Mouse (Mus musculus) spleen, postnatal 10 days (tissue): ENCODE measurements at regions not wholly inside any gene's neighbourhood (a gene's known extent, or its start where the extent isn't known, plus 50 kb on each side); places are given as distances from the start of the nearest gene placed in this dataset.
A peak's percentile ranks its signal among the peaks of the same experiment; 100 is the strongest.
"Not testable (repeated sequence)": the region's sequence is repeated elsewhere in the genome, so short reads cannot be mapped to it uniquely, and the experiment has no call there.

Experiments
- DNase-seq, 2 experiments: peaks; one replicate each; pipeline ENCODE4 v3.0.0; 2021 to 2022; ENCODE audit warnings: low spot score in 2 of 2

GRCm38 (mm10) chr9:92661938-92662337 is 119.9 kb downstream of the Plod2 start:
- DNase-seq = no peak

GRCm38 (mm10) chr9:92667361-92667881 is 125.4 kb downstream of the Plod2 start:
- no peak for DNase-seq

- no peak for DNase-seq
Measured at GRCm38 (mm10) chr9:92671966-92672365, 129.9 kb downstream of the Plod2 start.

GRCm38 (mm10) chr9:92694361-92695016 is 152.5 kb downstream of the Plod2 start:
- no peak for DNase-seq

GRCm38 (mm10) chr9:92697971-92698370 is 155.9 kb downstream of the Plod2 start:
- no peak for DNase-seq

- DNase-seq = no peak
Measured at GRCm38 (mm10) chr9:92704752-92705151, 162.7 kb downstream of the Plod2 start.

GRCm38 (mm10) chr9:92707011-92707410 is 165.0 kb downstream of the Plod2 start:
- DNase-seq = no peak

- DNase-seq = no peak
Measured at GRCm38 (mm10) chr9:92717176-92717575, 175.2 kb downstream of the Plod2 start.

GRCm38 (mm10) chr9:92718337-92718736 is 176.3 kb downstream of the Plod2 start:
- DNase-seq = no peak

GRCm38 (mm10) chr9:92719251-92719650 is 177.2 kb downstream of the Plod2 start:
- no peak for DNase-seq

GRCm38 (mm10) chr9:92728864-92729263 is 186.8 kb downstream of the Plod2 start:
- DNase-seq = no peak

GRCm38 (mm10) chr9:92731396-92731795 is 189.4 kb downstream of the Plod2 start:
- no peak for DNase-seq

GRCm38 (mm10) chr9:92767532-92767931 is 225.5 kb downstream of the Plod2 start:
- no peak for DNase-seq

- no peak for DNase-seq
Measured at GRCm38 (mm10) chr9:92768432-92768831, 226.4 kb downstream of the Plod2 start.

GRCm38 (mm10) chr9:92769528-92769927 is 227.5 kb downstream of the Plod2 start:
- peak; percentile 6 to 25 for DNase-seq

GRCm38 (mm10) chr9:92771002-92771401 is 229.0 kb downstream of the Plod2 start:
- no peak for DNase-seq

GRCm38 (mm10) chr9:92771716-92772115 is 229.7 kb downstream of the Plod2 start:
- no peak for DNase-seq

GRCm38 (mm10) chr9:92782922-92783454 is 241.0 kb downstream of the Plod2 start:
- DNase-seq = no peak

GRCm38 (mm10) chr9:92799695-92800094 is 257.7 kb downstream of the Plod2 start:
- DNase-seq = no peak

GRCm38 (mm10) chr9:92809469-92809868 is 267.4 kb downstream of the Plod2 start:
- no peak for DNase-seq

- DNase-seq = no peak
Measured at GRCm38 (mm10) chr9:92820721-92821120, 278.7 kb downstream of the Plod2 start.

- DNase-seq = no peak
Measured at GRCm38 (mm10) chr9:92826708-92827353, 284.8 kb downstream of the Plod2 start.

GRCm38 (mm10) chr9:92836156-92836555 is 294.1 kb downstream of the Plod2 start:
- DNase-seq = not testable (repeated sequence)
